Mouse (Mus musculus) embryonic facial prominence, embryonic 15.5 days (tissue): Measurements from ENCODE around the gene Rtp1. TPM values are rescaled to one million over a fixed set of nuclear protein-coding genes. Genes with fewer than 3 reads are reported as not detected.
A peak's percentile ranks its signal among the peaks of the same experiment; 100 is the strongest.

Source experiments
- ATAC-seq: fragments of 200-750 bp; cut with Nextera tagmentation; 2 replicates; pipeline ENCODE4 v1.8.0; 2017; ENCODE audit warnings: low read depth, moderate TSS enrichment; ENCODE audit not compliant: insufficient number of reproducible peaks, low FRiP score, low TSS enrichment
- H3K27ac ChIP-seq: fragments of 300-500 bp; sonication (generic); replicated peaks from 2 replicates; pipeline ENCODE4 v1.5.1; 2015; ENCODE audit warnings: mild to moderate bottlenecking, inconsistent platforms
- H3K27me3 ChIP-seq: fragments of 300-500 bp; sonication (generic); 2 replicates; pipeline ENCODE4 v1.6.1; 2015; ENCODE audit warnings: inconsistent platforms
- H3K36me3 ChIP-seq: fragments of 300-500 bp; sonication (generic); 2 replicates; pipeline ENCODE4 v1.6.1; 2015; ENCODE audit warnings: mild to moderate bottlenecking, inconsistent platforms
- H3K4me1 ChIP-seq: fragments of 300-500 bp; sonication (generic); 2 replicates; pipeline ENCODE4 v1.6.1; 2015; ENCODE audit warnings: inconsistent platforms
- H3K4me2 ChIP-seq: fragments of 300-500 bp; sonication (generic); replicated peaks from 2 replicates; pipeline ENCODE4 v1.6.1; 2015; ENCODE audit warnings: mild to moderate bottlenecking, inconsistent platforms
- H3K4me3 ChIP-seq: fragments of 300-500 bp; sonication (generic); replicated peaks from 2 replicates; pipeline ENCODE4 v1.5.1; 2015; ENCODE audit warnings: mild to moderate bottlenecking, inconsistent platforms
- H3K9ac ChIP-seq: fragments of 300-500 bp; sonication (generic); 2 replicates; pipeline ENCODE4 v1.6.1; 2015; ENCODE audit warnings: inconsistent platforms
- H3K9me3 ChIP-seq: fragments of 300-500 bp; sonication (generic); replicated peaks from 2 replicates; pipeline ENCODE4 v1.6.1; 2016; ENCODE audit warnings: inconsistent platforms
- WGBS: fragments of 180-500 bp; shearing (Covaris S2); methylation state at CpG from one replicate; pipeline ENCODE4 v1.1.7; 2015; 5-methylcytosine and 5-hydroxymethylcytosine counted together
- polyA plus RNA-seq: library from polyadenylated mRNA; unstranded; fragments of >200 nt; fragmentation: Nextera tagmentation; extraction: Ambion mirVana; gene quantifications from 2 replicates; pipeline ENCODE4 v1.2.1, GENCODE M21; 2015

The Rtp1 gene
- 5.2 and 7.5 TPM in 2 replicates for polyA plus RNA-seq

DNA sequence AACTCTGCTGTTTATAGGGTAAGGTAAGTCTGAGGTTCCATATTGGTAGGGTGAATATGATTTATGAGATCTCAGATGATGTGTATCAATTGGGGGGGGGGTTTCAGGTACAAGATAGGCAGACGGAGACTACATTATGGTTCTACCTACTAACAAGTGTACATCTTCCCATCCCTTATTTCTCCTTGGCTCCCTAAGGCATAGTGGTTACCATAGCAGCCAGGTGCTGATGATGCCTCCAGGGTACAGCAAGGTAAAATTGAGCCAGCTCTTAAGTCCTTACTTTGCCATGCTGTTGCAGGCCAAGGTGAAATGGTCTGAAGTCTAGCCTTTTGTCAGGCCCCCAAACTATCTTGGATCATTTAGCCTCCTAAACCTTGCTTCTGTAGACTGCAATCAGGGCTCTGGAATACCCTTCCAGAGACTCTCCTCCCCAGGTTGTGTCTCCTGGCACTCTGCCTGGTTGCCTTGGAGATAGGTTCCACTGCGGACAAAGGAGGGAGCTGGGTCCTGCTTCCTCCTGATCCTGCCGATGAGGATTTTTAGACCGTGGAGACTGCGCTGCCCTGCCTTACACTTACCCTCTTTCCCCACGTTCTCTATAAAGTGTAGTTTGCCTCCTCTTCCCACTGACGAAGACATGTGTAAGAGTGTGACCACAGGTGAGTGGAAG lies at the start of gene Rtp1:
TSS of gene Rtp1 (plus strand) at position 487 of the 673 bp plus-strand sequence.
- no peak within 1 kb of the TSS for H3K4me3 ChIP-seq

DNA sequence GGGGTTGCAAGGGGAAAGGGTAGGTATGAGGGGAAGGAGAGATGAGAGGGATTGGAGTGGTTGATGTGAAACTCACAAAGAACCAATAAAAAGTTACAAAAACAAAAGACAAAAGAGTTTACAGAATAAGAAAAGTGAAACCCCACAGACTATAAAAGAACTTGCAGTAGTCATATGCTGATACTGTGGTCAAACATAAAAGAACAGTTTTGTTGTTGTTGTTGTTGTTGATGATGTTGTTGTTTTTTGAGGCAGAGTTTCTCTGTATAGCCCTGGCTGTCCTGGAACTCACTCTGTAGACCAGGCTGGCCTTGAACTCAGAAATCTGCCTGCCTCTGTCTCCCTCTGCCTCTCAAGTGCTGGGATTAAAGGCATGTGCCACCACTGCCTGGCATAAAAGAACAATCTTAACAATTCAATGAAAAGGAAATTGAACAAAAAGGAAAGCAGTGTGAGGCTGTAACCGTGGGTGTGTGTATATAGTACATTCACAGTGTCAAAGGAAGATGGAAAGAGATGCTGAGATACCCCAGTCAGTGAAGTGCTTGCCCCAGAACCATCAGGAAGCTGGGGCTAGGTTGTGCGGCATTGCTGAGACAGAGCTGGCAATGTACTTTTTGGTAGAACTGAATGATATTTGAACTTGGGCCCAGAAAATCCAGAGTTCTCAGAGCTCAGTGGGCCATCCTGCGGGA lies 49.2 kb upstream of the Rtp1 start:
- Histone ChIP-seq H3K4me2 (no peak overlapping the region), H3K27ac (no peak overlapping the region), H3K4me3 (no peak overlapping the region), H3K36me3 (no peaks in the 10 kb centered on the region), H3K9ac (no peak overlapping the region), H3K9me3 (no peaks in the 10 kb centered on the region), H3K27me3 (no peaks in the 10 kb centered on the region), H3K4me1 (no peaks in the 10 kb centered on the region)
- WGBS: 82% methylated on average over 3 of the region's 3 CpGs
- ATAC-seq: no peak

More for the DNA sequence above, at the start of gene Rtp1:
- Histone ChIP-seq H3K27me3 (no peaks in the 10 kb centered on the region), H3K9me3 (no peaks in the 10 kb centered on the region), H3K36me3 (no peaks in the 10 kb centered on the region), H3K27ac (no peak within 1 kb of the TSS), H3K4me2 (no peak within 1 kb of the TSS), H3K9ac (no peak within 1 kb of the TSS), H3K4me1 (no peaks in the 10 kb centered on the region)
- ATAC-seq: peak; percentile 67
- 78% methylated on average over 7 of the region's 7 CpGs for WGBS

GRCm38 (mm10) chr16:23384304-23384703 lies 44.6 kb upstream of the Rtp1 start:
- Histone ChIP-seq H3K4me2 (no peak overlapping the region), H3K4me3 (no peak overlapping the region), H3K36me3 (no peaks in the 10 kb centered on the region), H3K27ac (no peak overlapping the region), H3K9me3 (no peaks in the 10 kb centered on the region), H3K4me1 (no peaks in the 10 kb centered on the region), H3K27me3 (no peaks in the 10 kb centered on the region), H3K9ac (no peak overlapping the region)
- ATAC-seq: 0 out of 2 replicates have a peak, but pooled peaks have one; percentile 15

DNA sequence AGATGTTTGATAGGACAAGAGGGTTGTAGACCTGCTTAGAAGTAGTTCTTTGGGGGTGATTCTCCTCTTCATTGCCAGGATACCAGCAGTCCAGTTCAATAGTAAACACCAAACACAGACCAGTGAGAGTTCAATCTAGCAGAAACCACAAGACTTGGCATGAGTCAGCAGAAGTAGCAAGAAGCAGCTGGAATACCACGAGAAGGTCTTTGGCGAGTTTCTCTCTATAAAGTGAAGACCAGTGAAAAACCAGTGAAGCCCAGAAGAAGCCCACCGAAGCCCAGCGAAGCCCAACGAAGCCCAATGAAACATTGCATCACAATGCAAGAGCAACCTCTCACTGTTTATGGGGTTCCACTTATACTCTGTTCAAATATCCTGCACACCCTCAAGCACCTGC lies 31.0 kb upstream of the Rtp1 start:
- Histone ChIP-seq H3K4me2 (no peak overlapping the region), H3K9ac (no peak overlapping the region), H3K27ac (no peak overlapping the region), H3K36me3 (no peaks in the 10 kb centered on the region), H3K4me1 (no peaks in the 10 kb centered on the region), H3K4me3 (no peak overlapping the region), H3K9me3 (no peaks in the 10 kb centered on the region), H3K27me3 (no peaks in the 10 kb centered on the region)
- 89% methylated on average over 5 of the region's 5 CpGs for WGBS
- no peak for ATAC-seq

DNA sequence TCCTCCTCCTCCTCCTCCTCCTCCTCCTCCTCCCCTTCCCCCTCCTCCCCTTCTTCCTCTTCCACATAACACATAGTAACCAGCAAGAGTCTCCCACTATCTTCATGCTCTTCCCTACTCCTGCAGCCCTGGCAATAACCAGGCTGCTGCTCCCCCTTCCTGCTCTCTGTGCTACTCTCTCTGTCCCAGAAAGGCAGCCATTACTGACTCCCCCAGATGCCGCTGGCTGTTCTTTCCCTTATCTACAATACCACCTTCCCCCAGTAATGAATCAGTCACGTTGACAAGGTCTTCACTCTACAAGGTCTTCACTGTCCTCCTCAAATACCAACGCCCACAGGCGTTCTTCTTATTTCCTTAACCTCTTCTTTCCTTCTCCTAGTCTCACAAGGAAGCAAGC lies 27.5 kb upstream of the Rtp1 start:
- ATAC-seq: no peak
- 41% methylated on average over 4 of the region's 4 CpGs for WGBS
- Histone ChIP-seq H3K9me3 (no peaks in the 10 kb centered on the region), H3K4me2 (no peak overlapping the region), H3K4me1 (peaks cover 4% of the 10 kb centered on the region; the same call in 1 of the 2 replicates), H3K36me3 (no peaks in the 10 kb centered on the region), H3K27ac (no peak overlapping the region), H3K27me3 (no peaks in the 10 kb centered on the region), H3K4me3 (no peak overlapping the region), H3K9ac (no peak overlapping the region)

GRCm38 (mm10) chr16:23401959-23402358 lies 27.0 kb upstream of the Rtp1 start:
- H3K4me1 ChIP-seq: peaks cover 4% of the 10 kb centered on the region; the same call in 1 of the 2 replicates
- WGBS: 31% methylated on average over 3 of the region's 3 CpGs
- no peaks in the 10 kb centered on the region for H3K9me3 ChIP-seq
- H3K27me3 ChIP-seq: no peaks in the 10 kb centered on the region
- H3K4me3 ChIP-seq: no peak overlapping the region
- no peak overlapping the region for H3K4me2 ChIP-seq
- H3K36me3 ChIP-seq: no peaks in the 10 kb centered on the region
- no peak for ATAC-seq
- no peak overlapping the region for H3K9ac ChIP-seq
- no peak overlapping the region for H3K27ac ChIP-seq

- H3K9ac ChIP-seq: no peak overlapping the region
- 27% methylated on average over 8 of the region's 8 CpGs for WGBS
- H3K4me3 ChIP-seq: no peak overlapping the region
- H3K36me3 ChIP-seq: no peaks in the 10 kb centered on the region
- peaks cover 4% of the 10 kb centered on the region; the same call in 1 of the 2 replicates for H3K4me1 ChIP-seq
- no peak overlapping the region for H3K4me2 ChIP-seq
- ATAC-seq: no peak
- H3K27ac ChIP-seq: no peak overlapping the region
- H3K27me3 ChIP-seq: no peaks in the 10 kb centered on the region
- no peaks in the 10 kb centered on the region for H3K9me3 ChIP-seq
These were observed 25.8 kb upstream of the Rtp1 start for GRCm38 (mm10) chr16:23403008-23403755.

DNA sequence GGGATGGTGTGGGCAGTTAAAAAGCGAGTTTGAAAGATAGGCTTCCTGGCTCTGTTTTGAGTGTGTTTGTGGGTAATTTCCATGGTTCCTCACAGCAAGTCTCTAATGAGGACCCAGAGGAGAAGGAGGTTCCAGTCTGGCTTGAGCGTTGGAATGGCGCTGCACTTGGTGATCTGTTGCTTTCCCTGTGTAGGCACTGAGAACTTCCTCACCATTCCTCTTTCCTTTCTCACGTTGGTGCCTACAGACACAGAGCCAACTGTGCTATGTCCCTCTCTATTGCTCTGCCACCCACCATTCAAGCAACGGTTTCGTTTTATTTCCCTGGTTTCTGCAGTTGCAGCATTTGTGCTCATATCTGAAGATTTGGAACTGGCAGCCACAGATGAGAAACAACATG lies 16.0 kb upstream of the Rtp1 start:
- H3K9me3 ChIP-seq: no peaks in the 10 kb centered on the region
- no peak overlapping the region for H3K4me2 ChIP-seq
- no peak overlapping the region for H3K27ac ChIP-seq
- ATAC-seq: no peak
- H3K9ac ChIP-seq: no peak overlapping the region
- no peak overlapping the region for H3K4me3 ChIP-seq
- WGBS: 70% methylated on average over 6 of the region's 6 CpGs
- H3K4me1 ChIP-seq: peaks cover 14% of the 10 kb centered on the region
- H3K36me3 ChIP-seq: no peaks in the 10 kb centered on the region
- no peaks in the 10 kb centered on the region for H3K27me3 ChIP-seq

- no peaks in the 10 kb centered on the region for H3K9me3 ChIP-seq
- peak overlapping the region; percentile 44; the same call in 1 of the 2 replicates for H3K27ac ChIP-seq
- H3K36me3 ChIP-seq: no peaks in the 10 kb centered on the region
- WGBS: 16% methylated on average over 10 of the region's 10 CpGs
- peaks cover 14% of the 10 kb centered on the region for H3K4me1 ChIP-seq
- H3K4me3 ChIP-seq: peak overlapping the region; percentile 11; the same call in 1 of the 2 replicates
- ATAC-seq: peak; percentile 74; the same call in 1 of the 2 replicates
- H3K27me3 ChIP-seq: no peaks in the 10 kb centered on the region
- no peak overlapping the region for H3K9ac ChIP-seq
- peak overlapping the region; percentile 48 for H3K4me2 ChIP-seq
These were observed 12.7 kb upstream of the Rtp1 start for GRCm38 (mm10) chr16:23416261-23416656.

DNA sequence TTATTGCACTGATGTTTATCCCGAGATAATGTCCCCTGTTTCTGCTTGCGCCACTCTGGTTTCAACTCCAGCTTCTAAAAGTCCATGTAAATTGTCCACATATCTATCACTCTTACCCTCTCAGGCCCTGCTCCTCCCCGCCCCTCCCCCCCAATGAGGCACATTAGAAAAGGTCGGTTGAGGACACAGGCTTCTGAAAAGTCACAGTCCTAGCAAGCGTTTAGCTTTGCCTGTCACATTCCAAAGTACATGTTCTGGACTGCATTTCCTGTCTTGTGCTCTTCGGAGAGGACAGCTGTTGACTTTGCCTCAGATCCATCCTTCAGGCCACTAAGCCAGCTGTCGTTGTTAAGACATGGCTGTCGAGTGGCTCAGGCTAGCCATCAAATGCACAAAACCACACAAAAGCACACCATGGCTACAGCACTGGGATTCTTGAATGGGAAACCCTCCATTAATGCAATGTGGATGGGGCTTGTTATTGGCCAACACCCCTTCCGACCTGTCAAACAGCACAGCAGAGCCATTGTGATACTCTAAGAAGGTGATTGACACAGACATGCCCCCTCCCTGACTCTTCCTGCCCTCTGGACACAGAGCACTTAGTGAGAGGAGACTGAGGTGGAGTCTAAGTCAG lies 12.2 kb upstream of the Rtp1 start:
- WGBS: 26% methylated on average over 9 of the region's 9 CpGs
- peak; percentile 51; the same call in 1 of the 2 replicates for ATAC-seq
- Histone ChIP-seq H3K4me1 (peaks cover 14% of the 10 kb centered on the region), H3K4me3 (peak overlapping the region; percentile 11; the same call in 1 of the 2 replicates), H3K36me3 (no peaks in the 10 kb centered on the region), H3K27me3 (no peaks in the 10 kb centered on the region), H3K4me2 (peak overlapping the region; percentile 48), H3K27ac (peak overlapping the region; percentile 44; the same call in 1 of the 2 replicates), H3K9ac (no peak overlapping the region), H3K9me3 (no peaks in the 10 kb centered on the region)
